Mouse (Mus musculus) kidney, postnatal 0 days (tissue): ENCODE measurements around the gene Igll1. TPM values are rescaled to one million over a fixed set of nuclear protein-coding genes. Genes with fewer than 3 reads are reported as not detected.

Experiments
- ATAC-seq: fragments of 200-750 bp; cut with Nextera tagmentation; replicated peaks from 2 replicates; pipeline ENCODE4 v1.8.0; 2017; ENCODE audit warnings: low read depth, moderate number of reproducible peaks, moderate TSS enrichment, moderate library complexity; ENCODE audit not compliant: low FRiP score
- DNase-seq: peaks from one replicate; pipeline ENCODE4 v3.0.0-alpha.2; 2016; ENCODE audit warnings: low spot score
- H3K27ac ChIP-seq: fragments of 300-500 bp; sonication (generic); 2 replicates; pipeline ENCODE4 v1.5.1; 2014; ENCODE audit warnings: mild to moderate bottlenecking
- H3K27me3 ChIP-seq: fragments of 300-500 bp; sonication (generic); 2 replicates; pipeline ENCODE4 v1.6.1; 2014; ENCODE audit warnings: low read length, mixed read lengths; ENCODE audit not compliant: insufficient read depth
- H3K36me3 ChIP-seq: fragments of 300-500 bp; sonication (generic); 2 replicates; pipeline ENCODE4 v1.6.1; 2014; ENCODE audit warnings: low read length, mixed read lengths; ENCODE audit not compliant: insufficient read depth
- H3K4me1 ChIP-seq: fragments of 300-500 bp; sonication (generic); replicated peaks from 2 replicates; pipeline ENCODE4 v1.6.1; 2014; ENCODE audit warnings: antibody characterized with exemption, low read length, mixed read lengths; ENCODE audit not compliant: insufficient read depth
- H3K4me2 ChIP-seq: fragments of 300-500 bp; sonication (generic); 2 replicates; pipeline ENCODE4 v1.6.1; 2014; ENCODE audit warnings: mild to moderate bottlenecking, low read length, moderate library complexity, mixed read lengths
- H3K4me3 ChIP-seq: fragments of 300-500 bp; sonication (generic); replicated peaks from 2 replicates; pipeline ENCODE4 v1.5.1; 2014; ENCODE audit warnings: low read depth, low read length
- H3K9ac ChIP-seq: fragments of 300-500 bp; sonication (generic); 2 replicates; pipeline ENCODE4 v1.6.1; 2014; ENCODE audit warnings: low read depth, low read length
- H3K9me3 ChIP-seq: fragments of 300-500 bp; sonication (generic); replicated peaks from 2 replicates; pipeline ENCODE4 v1.6.1; 2016; ENCODE audit warnings: low read length, inconsistent platforms, mixed read lengths
- CTCF ChIP-seq: IDR thresholded peaks from 2 replicates; pipeline ENCODE4 v1.5.1; 2016; ENCODE audit warnings: antibody characterized with exemption, low read depth, mild to moderate bottlenecking, moderate library complexity
- WGBS: fragments of 180-500 bp; shearing (Covaris S2); extraction: QIAGEN DNeasy Blood & Tissue Kit; methylation state at CpG from one replicate; pipeline ENCODE4 v1.1.7; 2014; 5-methylcytosine and 5-hydroxymethylcytosine counted together
- polyA plus RNA-seq: library from polyadenylated mRNA; unstranded; fragments of >200 nt; fragmentation: Nextera tagmentation; extraction: Ambion mirVana; gene quantifications from 2 replicates; pipeline ENCODE4 v1.2.1, GENCODE M21; 2015

Igll1 gene
- polyA plus RNA-seq, 1 experiment from 2014 or later = 0.24 TPM

- Histone ChIP-seq H3K4me1 (no peaks in the 10 kb centered on the region), H3K4me3 (no peak overlapping the region), H3K4me2 (no peak overlapping the region), H3K27me3 (no peaks in the 10 kb centered on the region), H3K9ac (no peak overlapping the region), H3K27ac (no peak overlapping the region), H3K36me3 (no peaks in the 10 kb centered on the region), H3K9me3 (no peaks in the 10 kb centered on the region)
- DNase-seq (no peak), ATAC-seq (no peak)
- WGBS = 93% methylated on average over 2 of the region's 2 CpGs
- TF ChIP-seq CTCF = no peak
Observed at GRCm38 (mm10) chr16:16826223-16826622, 37.6 kb downstream of the Igll1 start.

DNA sequence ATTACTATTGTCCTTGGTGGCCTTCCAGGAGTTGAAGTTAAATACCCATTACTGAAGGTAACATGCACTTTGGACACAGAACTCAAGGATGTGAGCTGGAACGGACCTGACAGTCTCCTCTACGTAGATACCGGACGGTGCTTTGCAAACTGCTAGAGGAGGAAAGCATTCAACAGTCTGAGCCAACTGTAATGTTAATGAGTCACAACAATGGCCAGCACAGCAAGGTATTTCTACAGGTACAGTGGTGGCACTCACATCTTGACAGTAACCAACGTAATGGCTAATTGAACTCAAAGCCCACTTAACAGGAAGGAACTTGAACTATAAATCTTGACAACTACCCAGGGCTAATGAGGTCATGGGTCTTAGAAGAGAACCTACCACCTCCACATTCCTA lies 38.3 kb downstream of the Igll1 start:
- H3K27me3 ChIP-seq = no peaks in the 10 kb centered on the region
- no peak overlapping the region for H3K4me2 ChIP-seq
- no peaks in the 10 kb centered on the region for H3K4me1 ChIP-seq
- DNase-seq (no peak), ATAC-seq (no peak)
- no peaks in the 10 kb centered on the region for H3K9me3 ChIP-seq
- H3K9ac ChIP-seq = no peak overlapping the region
- no peak overlapping the region for H3K27ac ChIP-seq
- no peak for TF ChIP-seq CTCF
- no peak overlapping the region for H3K4me3 ChIP-seq
- no peaks in the 10 kb centered on the region for H3K36me3 ChIP-seq
- 43% methylated on average over 5 of the region's 5 CpGs for WGBS

Other genes starting within 250 kb of the Igll1 start
- not detected in 2 replicates for gene Olfr19, start 187.6 kb downstream of the Igll1 start, polyA plus RNA-seq
- gene Spag6l, start 34.5 kb downstream of the Igll1 start, polyA plus RNA-seq = 1.1 and 1.5 TPM in 2 replicates
- 66.4 and 68.0 TPM in 2 replicates for gene Top3b, start 6.8 kb upstream of the Igll1 start, polyA plus RNA-seq
- gene Vpreb1, start 6.9 kb upstream of the Igll1 start, polyA plus RNA-seq = 2.1 and 2.5 TPM in 2 replicates
- 15.1 and 17.4 TPM in 2 replicates for gene Ppm1f, start 32.5 kb upstream of the Igll1 start, polyA plus RNA-seq
- gene Mapk1, start 119.4 kb upstream of the Igll1 start, polyA plus RNA-seq = 149 TPM in 2 replicates
- gene Ypel1, start 205.7 kb upstream of the Igll1 start, polyA plus RNA-seq = 30.5 and 32.5 TPM in 2 replicates
- 101 and 111 TPM in 2 replicates for gene Ppil2, start 247.3 kb upstream of the Igll1 start, polyA plus RNA-seq